ENCODE assay signal across 10 mouse cellular contexts in genomic region chr7:117616277-117616676, GRCm38 (mm10).
DNase-seq lines count a peak whose midpoint lies in the region; ATAC-seq and TF ChIP-seq lines count a peak whose summit lies in the region.
"Had no signal": no experiment of that assay in that cellular context is flagged by ENCODE, and none has a peak within 500 bp of the region (broad histone marks: within the 10 kb centered on the region; RNA-seq: fewer than 3 reads in every experiment).

No protein-coding gene starts in this region.

- ATAC-seq in kidney, embryonic 14.5 days (ENCODE audit: low FRiP score, low TSS enrichment) = no peak
- peak; percentile 59; the same call in 1 of the 2 replicates for ATAC-seq in megakaryocyte progenitor cell, adult 5-6 weeks (replicated peaks; ENCODE audit: poor library complexity)
- ATAC-seq in intestine, postnatal 0 days = no peak

- H3K36me3 ChIP-seq in kidney, adult 2 months (ENCODE audit: control insufficient read depth, insufficient read depth, low read length) = no peaks in the 10 kb centered on the region
- no peaks in the 10 kb centered on the region for H3K36me3 ChIP-seq in kidney, embryonic 14.5 days (ENCODE audit: control insufficient read depth, insufficient read depth, low read length)
- H3K36me3 ChIP-seq in CH12.LX (replicated peaks in 1 of 2; ENCODE audit: control insufficient read depth in 1 of 2, insufficient read depth in 1 of 2, low read length in 1 of 2) = no peaks in the 10 kb centered on the region
- no peaks in the 10 kb centered on the region for H3K36me3 ChIP-seq in intestine, postnatal 0 days (ENCODE audit: control insufficient read depth, insufficient read depth)
- H3K36me3 ChIP-seq in heart, embryonic 10.5 days = no peaks in the 10 kb centered on the region
- H3K36me3 ChIP-seq: heart, embryonic 15.5 days; lung, embryonic 15.5 days had no signal

- H3K4me2 ChIP-seq in kidney, embryonic 14.5 days (replicated peaks; ENCODE audit: low read depth, low read length) = no peak overlapping the region
- H3K4me2 ChIP-seq in CH12.LX (ENCODE audit: insufficient read depth, low read depth, poor library complexity, severe bottlenecking) = no peak overlapping the region
- no peak overlapping the region for H3K4me2 ChIP-seq in intestine, postnatal 0 days (replicated peaks; ENCODE audit: low read depth)
- H3K4me2 ChIP-seq: heart, embryonic 15.5 days; lung, embryonic 15.5 days had no signal

- peak; percentile 11 for DNase-seq in kidney, adult 2 months
- peak; percentile 77 for DNase-seq in CH12.LX (ENCODE audit: extremely low read depth)
- DNase-seq in embryo, embryonic 10.5 days (ENCODE audit: low spot score) = peak; percentile 51
- DNase-seq in heart, embryonic 10.5 days (ENCODE audit: low spot score) = no peak
- DNase-seq: cerebellum, adult 2 months had no signal

- H3K4me1 ChIP-seq in kidney, adult 2 months (ENCODE audit: control insufficient read depth, insufficient read depth, low read length) = peaks cover 2% of the 10 kb centered on the region; the same call in 1 of the 2 replicates
- no peaks in the 10 kb centered on the region for H3K4me1 ChIP-seq in kidney, embryonic 14.5 days (ENCODE audit: control insufficient read depth, insufficient read depth, low read length)
- peaks cover 30 to 72% of the 10 kb centered on the region in 2 experiments for H3K4me1 ChIP-seq in CH12.LX (ENCODE audit: control insufficient read depth in 1 of 2, insufficient read depth in 2 of 2)
- H3K4me1 ChIP-seq in intestine, postnatal 0 days (replicated peaks; ENCODE audit: control insufficient read depth, insufficient read depth, low read length) = 0 out of 2 replicates have a peak, but pooled peaks cover 4% of the 10 kb centered on the region
- H3K4me1 ChIP-seq in heart, embryonic 10.5 days = no peaks in the 10 kb centered on the region
- H3K4me1 ChIP-seq: heart, embryonic 15.5 days had no signal

- no peak overlapping the region for H3K27ac ChIP-seq in kidney, adult 2 months (ENCODE audit: insufficient read depth, low read depth, low read length)
- H3K27ac ChIP-seq in kidney, embryonic 14.5 days (ENCODE audit: low read depth, low read length) = no peak overlapping the region
- no peak overlapping the region for H3K27ac ChIP-seq in CH12.LX (ENCODE audit: insufficient read depth, low read depth)
- H3K27ac ChIP-seq in intestine, postnatal 0 days (ENCODE audit: low read depth, low read length) = no peak overlapping the region
- H3K27ac ChIP-seq in heart, embryonic 10.5 days = no peak overlapping the region
- H3K27ac ChIP-seq: heart, embryonic 15.5 days; lung, embryonic 15.5 days had no signal

- no peaks in the 10 kb centered on the region for H3K27me3 ChIP-seq in kidney, adult 2 months (replicated peaks; ENCODE audit: control insufficient read depth, insufficient read depth, low read length)
- no peaks in the 10 kb centered on the region for H3K27me3 ChIP-seq in kidney, embryonic 14.5 days (ENCODE audit: control insufficient read depth, insufficient read depth, low read length)
- H3K27me3 ChIP-seq in CH12.LX (replicated peaks) = no peaks in the 10 kb centered on the region
- no peaks in the 10 kb centered on the region for H3K27me3 ChIP-seq in intestine, postnatal 0 days (replicated peaks; ENCODE audit: control insufficient read depth, insufficient read depth, low read length)
- no peaks in the 10 kb centered on the region for H3K27me3 ChIP-seq in heart, embryonic 10.5 days (ENCODE audit: insufficient read depth, poor library complexity, severe bottlenecking)
- H3K27me3 ChIP-seq: heart, embryonic 15.5 days; lung, embryonic 15.5 days had no signal

- TF ChIP-seq CTCF in kidney, adult 2 months (conservative IDR thresholded peaks at IDR 0.05; ENCODE audit: insufficient read depth, insufficient read length, low read depth, low read length) = no peak
- TF ChIP-seq CTCF in CH12.LX (conservative IDR thresholded peaks at IDR 0.05 in 1 of 2, IDR thresholded peaks at IDR 0.05 in 1 of 2; ENCODE audit: low read depth in 2 of 2, low read length in 2 of 2) = no peak
- TF ChIP-seq CTCF in intestine, postnatal 0 days (IDR thresholded peaks at IDR 0.05; ENCODE audit: low read depth) = no peak

- no peak overlapping the region for H3K9ac ChIP-seq in kidney, embryonic 14.5 days (ENCODE audit: low read depth, low read length)
- no peak overlapping the region for H3K9ac ChIP-seq in CH12.LX (ENCODE audit: insufficient read depth, low read depth)
- no peak overlapping the region for H3K9ac ChIP-seq in intestine, postnatal 0 days (ENCODE audit: low read depth, low read length)
- H3K9ac ChIP-seq: heart, embryonic 15.5 days; lung, embryonic 15.5 days had no signal

- dilution Hi-C loops in CH12.LX (cut with MboI; ENCODE audit: extremely low pct_ligation_motif_present, extremely low pct_unique_long_range_greater_than_20kb, low sequenced_read_pairs) = no loop called here

- no peak for TF ChIP-seq RAD21 in CH12.LX (IDR thresholded peaks at IDR 0.05; ENCODE audit: low read depth, low read length)

- H3K4me3 ChIP-seq in kidney, adult 2 months (ENCODE audit: insufficient read depth, low read depth, low read length) = no peak overlapping the region
- no peak overlapping the region for H3K4me3 ChIP-seq in kidney, embryonic 14.5 days (ENCODE audit: low read length)
- H3K4me3 ChIP-seq in CH12.LX (replicated peaks in 1 of 3; ENCODE audit: low read depth in 2 of 3, low read length in 2 of 3, poor library complexity in 1 of 3) = no peak overlapping the region
- H3K4me3 ChIP-seq in intestine, postnatal 0 days (ENCODE audit: low read depth, low read length) = no peak overlapping the region
- no peak overlapping the region for H3K4me3 ChIP-seq in heart, embryonic 10.5 days
- H3K4me3 ChIP-seq: heart, embryonic 15.5 days; lung, embryonic 15.5 days had no signal

- TF ChIP-seq POLR2A in kidney, adult 2 months (IDR thresholded peaks at IDR 0.05; ENCODE audit: low read depth, low read length) = no peak
- TF ChIP-seq POLR2A in CH12.LX (IDR thresholded peaks at IDR 0.05; ENCODE audit: low read depth, low read length) = no peak

- WGBS in kidney, adult 2 months = 72% methylated on average over 5 of the region's 5 CpGs
- 56% methylated on average over 5 of the region's 5 CpGs for WGBS in kidney, embryonic 14.5 days
- 60% methylated on average over 5 of the region's 5 CpGs for WGBS in intestine, postnatal 0 days
- 74% methylated on average over 5 of the region's 5 CpGs for WGBS in heart, embryonic 10.5 days

- H3K9me3 ChIP-seq in kidney, embryonic 14.5 days (ENCODE audit: control insufficient read depth, low read length) = no peaks in the 10 kb centered on the region
- no peaks in the 10 kb centered on the region for H3K9me3 ChIP-seq in CH12.LX (replicated peaks; ENCODE audit: low read length)
- H3K9me3 ChIP-seq in intestine, postnatal 0 days (ENCODE audit: control insufficient read depth) = no peaks in the 10 kb centered on the region
- H3K9me3 ChIP-seq in heart, embryonic 10.5 days = no peaks in the 10 kb centered on the region
- H3K9me3 ChIP-seq: heart, embryonic 15.5 days; lung, embryonic 15.5 days had no signal

- no peaks in the 10 kb centered on the region for H3K79me2 ChIP-seq in CH12.LX (replicated peaks; ENCODE audit: control insufficient read depth, extremely low read depth, insufficient read depth, poor library complexity, severe bottlenecking)

- peak; percentile 74 for TF ChIP-seq EP300 in CH12.LX (IDR thresholded peaks at IDR 0.05; ENCODE audit: low read length)

- in situ Hi-C loops in CH12.LX (cut with MboI; ENCODE audit: low pct_ligation_motif_present, low pct_unique_long_range_greater_than_20kb, low sequenced_read_pairs) = loop anchor here (10.0 kb wide), 1 partner anchor 141 kb away; no protein-coding TSS in a partner anchor

TF ChIP-seq in CH12.LX, 34 proteins besides CTCF, POLR2A, EP300 and RAD21 (continues in another document):
- TF ChIP-seq TBP (conservative IDR thresholded peaks at IDR 0.05; ENCODE audit: low read depth, low read length) (no peak), NRF1 (IDR thresholded peaks at IDR 0.05; ENCODE audit: low read depth, low read length) (no peak), NELFE (IDR thresholded peaks at IDR 0.05; ENCODE audit: low read depth, low read length) (no peak), PAX5 (IDR thresholded peaks at IDR 0.05; ENCODE audit: low read length) (no peak), ELF1 (IDR thresholded peaks at IDR 0.05; ENCODE audit: low read depth, low read length) (no peak), KAT2A (IDR thresholded peaks at IDR 0.05; ENCODE audit: insufficient replicate concordance, low read length) (no peak), ZC3H11A (IDR thresholded peaks at IDR 0.05; ENCODE audit: low read depth, low read length) (no peak), MAX (IDR thresholded peaks at IDR 0.05; ENCODE audit: low read length) (peak; percentile 51; the same call in 1 of the 2 replicates), CHD1 (IDR thresholded peaks at IDR 0.05; ENCODE audit: low read depth, low read length) (no peak), GABPA (IDR thresholded peaks at IDR 0.05; ENCODE audit: insufficient replicate concordance, low read depth, low read length) (no peak), MAFK (IDR thresholded peaks at IDR 0.05; ENCODE audit: insufficient replicate concordance, low read length) (0 out of 2 replicates have a peak, but pooled peaks have one; percentile 31), MAZ (IDR thresholded peaks at IDR 0.05; ENCODE audit: low read depth, low read length) (peak; percentile 46; the same call in 1 of the 2 replicates), JUN (IDR thresholded peaks at IDR 0.05; ENCODE audit: insufficient read depth, low read depth, low read length) (no peak), ZMIZ1 (IDR thresholded peaks at IDR 0.05; ENCODE audit: low read depth, low read length) (no peak), POLR2AphosphoS2 (IDR thresholded peaks at IDR 0.05; ENCODE audit: low read depth, low read length) (no peak), ETS1 (conservative IDR thresholded peaks at IDR 0.05; ENCODE audit: low read depth, low read length) (peak; percentile 87), E2F4 (IDR thresholded peaks at IDR 0.05; ENCODE audit: insufficient replicate concordance, low read depth, low read length) (no peak), IRF4 (IDR thresholded peaks at IDR 0.05; ENCODE audit: low read depth, low read length) (peak; percentile 60; the same call in 1 of the 2 replicates), SMC3 (IDR thresholded peaks at IDR 0.05; ENCODE audit: low read depth, low read length) (no peak), MYC (IDR thresholded peaks at IDR 0.05; ENCODE audit: low read depth, low read length) (0 out of 2 replicates have a peak, but pooled peaks have one; percentile 31), UBTF (IDR thresholded peaks at IDR 0.05; ENCODE audit: low read depth, low read length) (no peak), CHD2 (IDR thresholded peaks at IDR 0.05; ENCODE audit: low read length) (peak; percentile 45; the same call in 1 of the 2 replicates), BHLHE40 (IDR thresholded peaks at IDR 0.05; ENCODE audit: low read depth, low read length) (peak; percentile 52), ZNF384 (IDR thresholded peaks at IDR 0.05; ENCODE audit: low read depth, low read length) (0 out of 2 replicates have a peak, but pooled peaks have one; percentile 18), JUND (conservative IDR thresholded peaks at IDR 0.05; ENCODE audit: low read depth, low read length) (no peak)
